Mouse (Mus musculus) forebrain, postnatal 0 days (tissue): ENCODE measurements around the gene Mapk9. TPM values are rescaled to one million over a fixed set of nuclear protein-coding genes. Genes with fewer than 3 reads are reported as not detected.
A peak's percentile ranks its signal among the peaks of the same experiment; 100 is the strongest.

ENCODE experiments used
- ATAC-seq: fragments of 200-750 bp; cut with Nextera tagmentation; 2 replicates; pipeline ENCODE4 v1.8.0; 2017; ENCODE audit warnings: mild to moderate bottlenecking, moderate library complexity
- DNase-seq: peaks from one replicate; pipeline ENCODE4 v3.0.0-alpha.2; 2015
- H3K27ac ChIP-seq: fragments of 300-500 bp; sonication (generic); 2 replicates; pipeline ENCODE4 v1.5.1; 2014; ENCODE audit warnings: low read depth, mild to moderate bottlenecking, antibody characterized with exemption, low read length, moderate library complexity, mixed read lengths
- H3K27me3 ChIP-seq: fragments of 300-500 bp; sonication (generic); 2 replicates; pipeline ENCODE4 v1.6.1; 2014; ENCODE audit warnings: mild to moderate bottlenecking, low read length, mixed read lengths; ENCODE audit not compliant: insufficient read depth
- H3K36me3 ChIP-seq: fragments of 300-500 bp; sonication (generic); 2 replicates; pipeline ENCODE4 v1.6.1; 2014; ENCODE audit warnings: mild to moderate bottlenecking, moderate library complexity; ENCODE audit not compliant: insufficient read depth
- H3K4me1 ChIP-seq: fragments of 300-500 bp; sonication (generic); 2 replicates; pipeline ENCODE4 v1.6.1; 2014; ENCODE audit warnings: antibody characterized with exemption; ENCODE audit not compliant: insufficient read depth
- H3K4me2 ChIP-seq: fragments of 300-500 bp; sonication (generic); 2 replicates; pipeline ENCODE4 v1.6.1; 2014; ENCODE audit warnings: low read depth, mild to moderate bottlenecking, moderate library complexity
- H3K4me3 ChIP-seq: fragments of 300-500 bp; sonication (generic); 2 replicates; pipeline ENCODE4 v1.5.1; 2014; ENCODE audit warnings: low read depth, low read length, mixed read lengths
- H3K9ac ChIP-seq: fragments of 300-500 bp; sonication (generic); 2 replicates; pipeline ENCODE4 v1.6.1; 2014; ENCODE audit warnings: mild to moderate bottlenecking
- H3K9me3 ChIP-seq: fragments of 300-500 bp; sonication (generic); 2 replicates; pipeline ENCODE4 v1.6.1; 2016; ENCODE audit warnings: low read length
- CTCF ChIP-seq: sonication (generic); IDR thresholded peaks from 2 replicates; pipeline ENCODE4 v1.5.1; 2016; ENCODE audit warnings: antibody characterized with exemption, control low read depth, low read depth
- WGBS: fragments of 180-500 bp; shearing (Covaris S2); extraction: QIAGEN DNeasy Blood & Tissue Kit; methylation state at CpG from one replicate; pipeline ENCODE4 v1.1.7; 2014; 5-methylcytosine and 5-hydroxymethylcytosine counted together
- polyA plus RNA-seq: library from polyadenylated mRNA; unstranded; fragments of >200 nt; fragmentation: Nextera tagmentation; extraction: Ambion mirVana; gene quantifications from 2 replicates; pipeline ENCODE4 v1.2.1, GENCODE M21; 2015
- total RNA-seq: library from RNA; depleted of rRNA; stranded (reverse); fragments of >200 nt; gene quantifications from 2 replicates; pipeline ENCODE4 v1.2.3, GENCODE M21; 2014

The Mapk9 gene
- total and polyA plus RNA-seq, 2 experiments from 2014 or later: 55.6 to 123 TPM

GRCm38 (mm10) chr11:49837717-49838407 is 8.7 kb upstream of the Mapk9 start:
- DNase-seq: no peak
- 36% methylated on average over 13 of the region's 13 CpGs for WGBS
- H3K4me2 ChIP-seq: no peak overlapping the region
- ATAC-seq: peak; percentile 38; the same call in 1 of the 2 replicates
- no peak for TF ChIP-seq CTCF
- no peaks in the 10 kb centered on the region for H3K4me1 ChIP-seq
- no peaks in the 10 kb centered on the region for H3K27me3 ChIP-seq
- no peaks in the 10 kb centered on the region for H3K9me3 ChIP-seq
- H3K9ac ChIP-seq: no peak overlapping the region
- no peak overlapping the region for H3K4me3 ChIP-seq
- no peak overlapping the region for H3K27ac ChIP-seq
- H3K36me3 ChIP-seq: peaks cover 27% of the 10 kb centered on the region

- H3K9ac ChIP-seq: no peak overlapping the region
- no peak overlapping the region for H3K4me3 ChIP-seq
- H3K4me1 ChIP-seq: peaks cover 2% of the 10 kb centered on the region; the same call in 1 of the 2 replicates
- no peak for TF ChIP-seq CTCF
- H3K27ac ChIP-seq: no peak overlapping the region
- no peaks in the 10 kb centered on the region for H3K27me3 ChIP-seq
- H3K4me2 ChIP-seq: no peak overlapping the region
- H3K9me3 ChIP-seq: no peaks in the 10 kb centered on the region
- DNase-seq (no peak), ATAC-seq (no peak)
- 52% methylated on average over 1 of the region's 1 CpGs for WGBS
- H3K36me3 ChIP-seq: peaks cover 9% of the 10 kb centered on the region; the same call in 1 of the 2 replicates
These were observed 5.9 kb upstream of the Mapk9 start for GRCm38 (mm10) chr11:49840666-49841065.

GRCm38 (mm10) chr11:49841886-49842285 is 4.7 kb upstream of the Mapk9 start:
- WGBS: 85% methylated on average over 1 of the region's 1 CpGs
- no peak for TF ChIP-seq CTCF

GRCm38 (mm10) chr11:49842718-49843117 is 3.8 kb upstream of the Mapk9 start:
- H3K9me3 ChIP-seq: no peaks in the 10 kb centered on the region
- WGBS: 57% methylated on average over 3 of the region's 3 CpGs
- ATAC-seq (no peak), DNase-seq (no peak)
- H3K9ac ChIP-seq: no peak overlapping the region
- no peak overlapping the region for H3K4me2 ChIP-seq
- no peak overlapping the region for H3K27ac ChIP-seq
- H3K36me3 ChIP-seq: peaks cover 1% of the 10 kb centered on the region; the same call in 1 of the 2 replicates
- H3K4me3 ChIP-seq: no peak overlapping the region
- H3K4me1 ChIP-seq: peaks cover 4% of the 10 kb centered on the region; the same call in 1 of the 2 replicates
- H3K27me3 ChIP-seq: no peaks in the 10 kb centered on the region
- TF ChIP-seq CTCF: no peak

More at GRCm38 (mm10) chr11:49841886-49842285, 4.7 kb upstream of the Mapk9 start:
- Histone ChIP-seq H3K27me3 (no peaks in the 10 kb centered on the region), H3K4me1 (peaks cover 4% of the 10 kb centered on the region; the same call in 1 of the 2 replicates), H3K36me3 (peaks cover 9% of the 10 kb centered on the region; the same call in 1 of the 2 replicates), H3K4me3 (no peak overlapping the region), H3K9me3 (no peaks in the 10 kb centered on the region), H3K27ac (no peak overlapping the region), H3K4me2 (no peak overlapping the region), H3K9ac (no peak overlapping the region)
- DNase-seq (no peak), ATAC-seq (no peak)

GRCm38 (mm10) chr11:49844311-49844710 is 2.2 kb upstream of the Mapk9 start:
- ATAC-seq: no peak
- no peak for DNase-seq
- no peak overlapping the region for H3K4me2 ChIP-seq
- H3K27me3 ChIP-seq: no peaks in the 10 kb centered on the region
- H3K4me3 ChIP-seq: no peak overlapping the region
- H3K4me1 ChIP-seq: peaks cover 13% of the 10 kb centered on the region
- no peak overlapping the region for H3K9ac ChIP-seq
- H3K27ac ChIP-seq: no peak overlapping the region
- WGBS: 87% methylated on average over 10 of the region's 10 CpGs
- no peaks in the 10 kb centered on the region for H3K9me3 ChIP-seq
- no peaks in the 10 kb centered on the region for H3K36me3 ChIP-seq
- no peak for TF ChIP-seq CTCF

- Histone ChIP-seq H3K36me3 (no peaks in the 10 kb centered on the region), H3K27me3 (no peaks in the 10 kb centered on the region), H3K4me1 (peaks cover 13% of the 10 kb centered on the region), H3K4me3 (no peak overlapping the region), H3K9me3 (no peaks in the 10 kb centered on the region), H3K4me2 (no peak overlapping the region; the same call in 1 of the 2 replicates), H3K27ac (no peak overlapping the region), H3K9ac (no peak overlapping the region)
- WGBS: 42% methylated on average over 3 of the region's 3 CpGs
- TF ChIP-seq CTCF: peak; percentile 77
- ATAC-seq (no peak), DNase-seq (peak; percentile 65)
These were observed 1.6 kb upstream of the Mapk9 start for GRCm38 (mm10) chr11:49844969-49845368.

- H3K27ac ChIP-seq: peak overlapping the region; percentile 47
These were observed 593 bp upstream of the Mapk9 start for GRCm38 (mm10) chr11:49845958-49846357.

More at GRCm38 (mm10) chr11:49845958-49846357, 593 bp upstream of the Mapk9 start:
- H3K36me3 ChIP-seq: no peaks in the 10 kb centered on the region
- H3K4me2 ChIP-seq: peak overlapping the region; percentile 86
- ATAC-seq (no peak), DNase-seq (no peak)
- H3K9me3 ChIP-seq: no peaks in the 10 kb centered on the region
- 39% methylated on average over 11 of the region's 11 CpGs for WGBS
- no peak for TF ChIP-seq CTCF
- peaks cover 13% of the 10 kb centered on the region for H3K4me1 ChIP-seq
- H3K9ac ChIP-seq: peak overlapping the region; percentile 92
- H3K4me3 ChIP-seq: peak overlapping the region; percentile 85
- H3K27me3 ChIP-seq: no peaks in the 10 kb centered on the region
